Mouse (Mus musculus): ENCODE results near the gene Cpm.
"Not testable (repeated sequence)": the region's sequence is repeated elsewhere in the genome, so short reads cannot be mapped to it uniquely, and the experiment has no call there.

Gene Cpm

GRCm38 (mm10) chr10:117726350-117726749 is 97.0 kb downstream of the Cpm start:
- DNase-seq (ENCODE audit: low read depth), result no peak

- DNase-seq (ENCODE audit: low read depth), result no peak
These were observed 97.6 kb downstream of the Cpm start for GRCm38 (mm10) chr10:117726888-117727385.

DNA sequence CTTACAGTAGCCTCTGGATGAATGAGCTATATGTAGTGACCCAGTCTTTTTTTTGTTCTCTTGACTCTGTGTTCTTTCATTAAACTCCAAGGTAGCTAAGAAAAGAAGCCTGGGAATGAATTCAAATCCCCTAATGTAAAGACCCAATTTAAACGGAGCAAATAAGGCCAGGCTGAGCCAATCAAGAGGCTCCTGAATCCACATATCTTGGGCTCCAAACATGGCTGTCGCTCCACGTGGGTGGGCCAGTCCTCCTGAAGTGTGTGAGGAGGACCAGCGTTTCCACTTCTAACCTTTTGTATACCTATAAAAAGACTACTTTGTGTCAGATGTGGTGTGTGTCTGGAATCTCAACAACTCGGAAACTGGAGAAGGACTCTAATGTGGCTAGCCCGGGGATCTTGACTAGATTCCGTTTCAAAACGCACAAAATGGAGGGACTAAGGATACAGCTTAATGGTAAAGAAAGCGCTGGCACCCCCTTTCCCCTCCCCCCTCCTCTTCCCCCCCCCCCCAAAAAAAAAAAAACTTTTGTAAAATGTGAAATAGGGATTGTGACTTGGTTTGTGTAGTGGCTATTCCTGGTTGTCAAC is 98.3 kb downstream of the Cpm start:
- no peak for DNase-seq (ENCODE audit: low read depth)

GRCm38 (mm10) chr10:117728574-117728973 is 99.3 kb downstream of the Cpm start:
- no peak for DNase-seq (ENCODE audit: low read depth)

DNA sequence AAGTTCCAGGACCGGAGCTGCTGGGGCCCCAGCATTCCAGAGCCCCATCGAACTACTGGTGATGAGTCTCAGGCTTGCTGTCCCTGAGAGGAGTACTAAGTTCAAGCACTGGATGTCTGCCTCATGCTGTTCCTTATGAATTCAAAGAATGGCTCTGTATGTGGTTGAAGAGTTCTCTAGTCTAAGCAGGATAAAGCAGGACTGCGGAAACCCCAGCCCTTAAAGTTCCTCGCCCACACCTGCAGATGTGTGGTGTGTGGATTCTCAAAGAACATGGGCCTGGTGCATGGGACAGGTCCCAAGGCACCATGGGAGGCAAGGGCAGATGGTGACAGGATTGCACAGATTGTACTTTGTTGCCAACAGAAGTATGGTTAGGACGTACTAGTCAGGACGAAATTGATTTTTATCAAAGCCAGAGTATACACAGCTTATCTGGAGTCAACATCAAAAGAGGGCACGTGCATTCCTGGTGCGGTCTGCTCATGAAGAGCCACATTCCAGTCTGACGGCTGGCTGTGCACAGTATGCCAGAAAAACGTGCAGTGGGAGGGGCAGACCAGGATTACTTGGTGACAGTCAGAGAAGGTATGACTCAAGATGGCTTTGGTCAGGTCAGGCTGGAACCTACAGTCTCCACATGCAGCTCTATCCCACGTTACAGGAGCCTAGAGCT is 100.0 kb downstream of the Cpm start:
- DNase-seq (ENCODE audit: low read depth), result no peak

- no peak for DNase-seq (ENCODE audit: low read depth)
These were observed 100.8 kb downstream of the Cpm start for GRCm38 (mm10) chr10:117730140-117730539.

DNA sequence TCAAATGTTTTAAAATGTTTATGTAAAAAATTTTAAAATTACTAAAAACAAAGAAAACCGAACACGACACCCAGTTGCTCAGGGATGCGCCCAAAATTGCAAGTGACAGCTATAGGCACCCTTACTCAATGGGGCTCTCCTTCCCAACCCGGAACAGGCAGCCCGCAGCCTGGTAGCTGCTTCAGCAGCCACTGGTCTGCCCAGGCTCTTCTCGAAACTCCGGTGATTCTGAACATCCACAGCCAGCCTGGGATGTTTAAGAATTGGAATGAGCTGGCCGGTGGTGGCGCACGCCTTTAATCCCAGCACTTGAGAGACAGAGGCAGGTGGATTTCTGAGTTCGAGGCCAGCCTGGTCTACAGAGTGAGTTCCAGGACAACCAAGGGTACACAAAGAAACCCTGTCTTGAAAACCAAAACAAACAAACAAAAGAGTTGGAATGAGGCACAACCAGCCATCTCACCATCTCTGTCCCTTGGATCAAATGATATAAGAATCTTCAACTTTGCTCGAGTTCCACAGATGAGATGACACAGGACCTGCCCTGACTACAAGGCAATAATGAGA is 101.4 kb downstream of the Cpm start:
- DNase-seq (ENCODE audit: low read depth), result no peak

- DNase-seq (ENCODE audit: low read depth), result peak; percentile 79
These were observed 102.2 kb downstream of the Cpm start for GRCm38 (mm10) chr10:117731244-117732101.

- DNase-seq (ENCODE audit: low read depth), result no peak
These were observed 102.9 kb downstream of the Cpm start for GRCm38 (mm10) chr10:117732184-117732583.

- no peak for DNase-seq (ENCODE audit: low read depth)
These were observed 103.8 kb downstream of the Cpm start for GRCm38 (mm10) chr10:117732962-117733592.

- DNase-seq (ENCODE audit: low read depth), result not testable (repeated sequence)
These were observed 104.3 kb downstream of the Cpm start for GRCm38 (mm10) chr10:117733626-117734025.

GRCm38 (mm10) chr10:117734104-117734852 is 105.0 kb downstream of the Cpm start:
- peak; percentile 60 for DNase-seq (ENCODE audit: low read depth)

- DNase-seq (ENCODE audit: low read depth), result not testable (repeated sequence)
These were observed 106.1 kb downstream of the Cpm start for GRCm38 (mm10) chr10:117735396-117735795.

DNA sequence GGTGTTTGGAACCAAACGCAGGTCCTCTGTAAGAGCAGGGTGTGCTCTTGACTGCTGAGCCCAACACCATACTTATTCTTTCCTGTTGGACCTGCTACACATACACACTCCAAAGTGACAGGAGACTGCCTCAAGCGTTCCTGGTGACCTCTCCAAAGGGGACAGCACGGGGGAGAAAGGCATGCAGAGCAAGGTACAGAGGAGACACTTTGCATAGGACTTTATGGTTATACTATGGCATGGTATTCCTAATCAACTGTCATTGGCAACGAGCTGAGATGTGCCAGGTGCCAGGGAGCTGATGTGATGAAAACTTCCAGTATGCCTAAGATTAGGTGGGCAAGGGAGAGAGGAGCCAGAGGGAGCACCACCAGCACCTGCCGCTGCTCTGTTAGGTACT is 107.3 kb downstream of the Cpm start:
- DNase-seq (ENCODE audit: low read depth), result no peak

Data from NIH3T3 (cell line).